Mouse (Mus musculus) left cerebral cortex, postnatal 25 days (tissue): ENCODE results near the gene Zmynd10. TPM values are rescaled to one million over a fixed set of nuclear protein-coding genes. Genes with fewer than 3 reads are reported as not detected.
A peak's percentile ranks its signal among the peaks of the same experiment; 100 is the strongest.
"Not testable (repeated sequence)": the region's sequence is repeated elsewhere in the genome, so short reads cannot be mapped to it uniquely, and the experiment has no call there.

ENCODE experiments used
- DNase-seq, 2 experiments: peaks; one replicate each; pipeline ENCODE4 v3.0.0; 2022; ENCODE audit warnings: low spot score in 2 of 2, mixed read lengths in 1 of 2
- intact Hi-C: fragments of 180-260 bp; cut with DNase I; formaldehyde crosslinking; loops from one replicate; pipeline ENCODE4 v1.15.1; 2025
- total RNA-seq, 2 experiments: library from RNA; stranded (reverse); gene quantifications; 2 replicates each; pipeline ENCODE4 v1.2.3; 2021

The Zmynd10 gene
- total RNA-seq, 2 experiments from 2014 or later, result 4.0 to 5.6 TPM

DNA sequence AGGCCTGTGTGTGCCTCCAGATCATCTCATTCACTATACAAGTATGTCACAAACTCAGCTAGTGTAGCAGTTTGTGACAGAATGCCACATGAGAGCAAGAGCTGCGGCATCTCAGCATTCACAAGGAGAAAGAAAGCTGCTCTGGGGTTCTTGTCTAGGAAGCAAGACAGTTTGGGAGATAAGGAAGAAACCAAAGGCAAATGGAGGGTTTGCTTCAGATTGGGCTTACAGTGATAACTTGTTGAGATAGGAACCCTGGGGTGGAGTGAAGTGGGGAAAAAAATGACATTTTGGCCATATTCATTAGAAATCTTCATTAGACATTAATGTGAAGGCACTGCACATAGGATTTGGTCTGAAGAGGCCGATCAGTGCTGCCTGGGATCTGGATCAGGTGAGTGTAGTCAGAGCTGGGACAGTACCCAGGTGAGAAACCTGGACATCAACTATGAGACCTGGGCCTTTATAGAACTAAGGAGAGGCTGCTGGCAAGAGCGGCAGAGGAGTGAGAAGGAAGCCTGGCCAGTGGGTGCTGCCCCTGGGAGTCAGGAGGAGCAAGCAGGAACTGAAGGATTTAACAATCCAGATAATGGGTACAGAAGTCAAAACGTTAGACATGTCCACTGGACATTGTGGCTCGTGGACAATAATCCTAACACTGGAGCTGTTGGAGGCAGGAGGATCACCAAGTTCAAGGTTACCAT lies 5.7 kb downstream of the Zmynd10 start:
- intact Hi-C loops, result no loop called here
- DNase-seq, result no peak

DNA sequence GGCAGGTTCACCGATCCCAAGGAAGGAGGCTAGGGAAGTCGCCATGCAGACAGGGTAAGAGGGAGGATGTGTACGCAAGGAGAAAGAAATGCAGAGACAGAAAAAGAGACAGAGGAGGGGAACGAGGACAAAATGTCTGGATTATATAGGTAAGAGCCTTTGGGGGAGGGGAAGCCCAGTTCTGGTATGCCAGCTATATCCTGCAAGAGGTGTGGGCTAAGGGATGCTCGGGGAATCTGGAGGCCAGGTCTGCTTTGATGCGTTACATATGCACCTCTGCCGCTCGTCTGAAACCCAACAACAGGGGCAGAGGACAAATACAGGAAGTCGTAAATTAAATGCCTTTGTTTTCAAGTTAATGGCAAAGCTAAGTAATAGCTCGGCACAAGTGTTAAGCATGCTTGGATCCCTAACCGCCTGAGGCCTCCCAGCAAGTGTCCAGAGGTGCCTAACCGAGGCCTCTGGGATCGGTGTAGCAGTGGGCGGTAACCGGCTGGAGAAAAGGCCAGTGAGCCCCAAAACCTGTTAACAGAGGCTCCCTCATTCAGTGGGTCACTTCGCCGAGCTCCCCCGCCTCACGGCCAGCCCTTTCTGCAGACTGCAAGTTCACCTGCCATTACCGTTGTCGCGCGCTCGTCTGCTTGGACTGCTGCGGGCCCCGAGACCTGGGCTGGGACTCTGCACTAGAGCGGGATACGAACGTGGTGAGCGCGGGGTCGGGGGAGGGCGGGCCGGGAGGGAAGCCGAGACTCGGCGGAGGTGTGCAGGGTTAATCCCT lies 6.6 kb downstream of the Zmynd10 start:
- DNase-seq, result peak in 1 of 2 experiments; percentile 32
- intact Hi-C loops, result no loop called here

DNA sequence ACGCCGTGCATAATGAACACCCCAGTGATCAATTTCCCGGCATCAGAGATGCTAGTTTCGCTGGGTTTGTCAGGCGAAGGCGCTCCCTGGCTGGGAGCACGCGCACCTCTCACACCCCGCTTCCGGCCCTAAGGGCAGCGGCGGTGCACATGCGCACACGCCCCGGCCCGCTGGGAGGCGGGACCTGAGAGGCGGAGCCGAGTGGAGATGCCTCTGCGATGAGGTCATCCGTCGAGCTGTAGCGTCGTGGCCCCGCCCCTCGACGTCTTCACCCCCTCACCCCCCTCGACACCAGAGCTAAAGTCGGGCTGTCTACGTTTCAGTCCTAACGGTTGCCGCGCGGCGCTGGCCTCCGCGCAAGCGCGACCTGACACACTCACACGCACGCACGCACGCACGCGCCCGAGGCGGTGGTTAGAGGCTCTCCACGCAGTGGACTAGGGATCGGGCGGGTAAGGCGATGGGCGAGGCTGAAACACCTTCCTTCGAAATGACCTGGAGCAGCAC lies 7.3 kb downstream of the Zmynd10 start:
- peak; percentile 93 to 98 for DNase-seq
- intact Hi-C loops, result no loop called here

DNA sequence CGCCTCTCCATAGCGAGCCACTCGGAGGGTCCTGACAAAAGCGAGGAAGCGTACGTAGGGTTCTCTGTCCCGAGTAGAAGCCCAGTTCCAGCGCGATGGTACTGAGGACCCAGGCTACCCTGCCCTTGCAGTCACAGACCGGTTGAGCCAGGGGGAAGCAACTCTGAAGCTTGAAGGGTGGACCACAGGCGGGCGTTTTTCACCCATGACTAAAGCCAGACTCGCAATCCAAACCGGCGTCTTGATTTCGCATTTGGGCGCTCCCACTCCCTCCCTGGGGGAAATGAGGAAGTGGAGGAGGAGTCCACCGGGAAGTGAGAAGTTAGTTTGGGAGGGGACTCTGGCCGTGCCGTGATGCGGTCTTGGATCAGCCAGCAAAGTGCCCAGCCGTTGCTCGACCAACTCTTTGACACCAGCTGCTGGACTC lies 7.9 kb downstream of the Zmynd10 start:
- DNase-seq, result peak in 1 of 2 experiments; percentile 44
- intact Hi-C loops, result no loop called here

GRCm38 (mm10) chr9:107555701-107556100 lies 8.6 kb downstream of the Zmynd10 start:
- no peak for DNase-seq
- intact Hi-C loops, result no loop called here

DNA sequence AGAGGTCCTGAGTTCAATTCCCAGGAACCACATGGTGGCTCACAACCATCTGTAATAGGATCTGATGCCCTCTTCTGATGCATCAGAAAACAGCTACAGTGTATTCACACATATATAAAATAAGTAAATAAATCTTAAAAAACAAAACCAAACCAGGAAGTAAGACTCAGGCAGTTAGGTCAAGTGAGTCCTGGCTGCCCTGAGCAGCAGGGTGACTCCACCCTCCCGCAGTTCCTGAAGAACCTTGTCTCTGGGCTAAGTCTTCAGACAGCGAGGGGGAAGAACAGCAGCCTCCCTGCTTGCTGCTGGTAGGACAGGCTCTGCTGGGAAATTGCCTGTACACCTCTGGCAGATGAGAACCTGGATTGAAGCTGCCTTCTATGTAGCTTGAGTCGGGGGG lies 9.2 kb downstream of the Zmynd10 start:
- DNase-seq, result no peak
- intact Hi-C loops, result no loop called here

- intact Hi-C loops, result no loop called here
Observed at GRCm38 (mm10) chr9:107563029-107563581, 16.0 kb downstream of the Zmynd10 start, which contains the start of gene Tusc2. Tusc2 (plus strand) TSS chr9:107563255.

GRCm38 (mm10) chr9:107565556-107565955 lies 18.5 kb downstream of the Zmynd10 start:
- DNase-seq, intact Hi-C loops: not testable (repeated sequence)

More at GRCm38 (mm10) chr9:107563029-107563581, 16.0 kb downstream of the Zmynd10 start, which contains the start of gene Tusc2:
- DNase-seq, result peak; percentile 95 to 99

- intact Hi-C loops, result no loop called here
- DNase-seq, result peak; percentile 71 to 76
Observed at GRCm38 (mm10) chr9:107566041-107566709, 19.1 kb downstream of the Zmynd10 start.

- DNase-seq, result no peak
- intact Hi-C loops, result no loop called here
Observed at GRCm38 (mm10) chr9:107566855-107567254, 19.8 kb downstream of the Zmynd10 start.

- intact Hi-C loops, result no loop called here
- no peak for DNase-seq
Observed at GRCm38 (mm10) chr9:107567702-107568319, 20.7 kb downstream of the Zmynd10 start, which contains the start of gene Hyal2. Hyal2 (plus strand) TSS chr9:107567945.

DNA sequence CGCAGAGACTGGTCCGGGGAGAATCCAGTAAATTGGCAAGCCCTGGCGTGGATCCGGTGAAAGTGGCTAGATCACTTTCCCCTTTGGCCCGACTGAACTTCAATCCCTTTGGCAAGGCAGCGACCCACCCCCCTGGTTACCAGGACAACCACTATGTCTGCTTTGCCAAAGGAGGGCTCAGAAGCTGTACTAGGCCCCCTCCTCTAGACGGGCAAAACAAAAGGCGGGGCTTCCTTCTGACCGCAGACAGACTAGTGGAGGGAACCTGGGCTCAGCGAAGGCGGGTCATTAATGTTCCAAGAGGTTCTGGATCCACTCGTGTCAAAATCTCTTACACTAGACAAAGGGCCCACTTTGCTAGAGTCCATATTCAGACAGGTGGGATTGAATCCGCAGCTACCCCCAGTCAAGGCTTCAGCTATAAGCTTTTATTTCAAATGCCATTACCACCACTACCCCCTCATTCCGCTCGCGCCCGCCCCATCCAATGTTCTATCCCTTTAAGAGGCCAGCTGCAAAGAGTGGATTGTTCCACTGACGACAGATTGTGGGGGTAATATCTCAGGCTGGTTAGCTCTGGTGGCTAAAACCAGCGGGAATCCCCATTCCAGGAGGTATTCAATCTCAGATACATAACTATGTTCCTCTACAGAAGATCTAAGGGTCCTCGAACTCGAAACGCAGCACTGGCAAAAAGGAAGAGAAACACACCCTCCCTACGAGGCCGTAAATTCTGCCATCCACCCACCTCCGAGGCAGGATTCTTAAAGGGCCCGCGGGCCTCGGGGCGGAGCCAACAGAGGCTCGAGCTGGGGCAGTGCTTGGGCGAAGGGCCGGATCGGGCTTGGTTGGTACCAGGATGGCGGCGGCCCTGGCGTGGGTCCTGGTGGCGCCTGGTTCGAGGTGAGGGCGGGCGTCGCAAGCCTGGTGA lies 21.5 kb downstream of the Zmynd10 start:
- peak; percentile 78 to 83 for DNase-seq
- intact Hi-C loops, result no loop called here

- intact Hi-C loops, result no loop called here
Observed at GRCm38 (mm10) chr9:107569270-107569669, 22.2 kb downstream of the Zmynd10 start.

GRCm38 (mm10) chr9:107570016-107570415 lies 22.9 kb downstream of the Zmynd10 start:
- DNase-seq, result no peak
- intact Hi-C loops, result no loop called here

More at GRCm38 (mm10) chr9:107569270-107569669, 22.2 kb downstream of the Zmynd10 start:
- peak in 1 of 2 experiments; percentile 32 for DNase-seq

DNA sequence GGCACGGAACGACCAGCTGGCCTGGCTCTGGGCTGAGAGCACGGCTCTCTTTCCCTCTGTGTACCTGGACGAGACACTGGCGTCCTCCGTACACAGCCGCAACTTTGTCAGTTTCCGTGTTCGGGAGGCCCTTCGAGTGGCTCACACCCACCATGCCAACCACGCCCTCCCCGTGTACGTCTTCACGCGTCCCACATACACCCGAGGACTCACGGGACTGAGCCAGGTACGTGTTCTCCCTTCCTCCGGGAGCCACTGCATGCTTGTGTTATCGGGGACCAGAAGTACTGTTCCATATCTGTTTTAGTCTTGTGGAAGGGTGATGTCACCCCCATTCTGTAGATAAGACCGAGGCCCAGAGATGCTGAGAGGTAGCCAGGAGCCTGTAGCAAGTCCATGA lies 23.7 kb downstream of the Zmynd10 start:
- no peak for DNase-seq
- intact Hi-C loops, result no loop called here

DNA sequence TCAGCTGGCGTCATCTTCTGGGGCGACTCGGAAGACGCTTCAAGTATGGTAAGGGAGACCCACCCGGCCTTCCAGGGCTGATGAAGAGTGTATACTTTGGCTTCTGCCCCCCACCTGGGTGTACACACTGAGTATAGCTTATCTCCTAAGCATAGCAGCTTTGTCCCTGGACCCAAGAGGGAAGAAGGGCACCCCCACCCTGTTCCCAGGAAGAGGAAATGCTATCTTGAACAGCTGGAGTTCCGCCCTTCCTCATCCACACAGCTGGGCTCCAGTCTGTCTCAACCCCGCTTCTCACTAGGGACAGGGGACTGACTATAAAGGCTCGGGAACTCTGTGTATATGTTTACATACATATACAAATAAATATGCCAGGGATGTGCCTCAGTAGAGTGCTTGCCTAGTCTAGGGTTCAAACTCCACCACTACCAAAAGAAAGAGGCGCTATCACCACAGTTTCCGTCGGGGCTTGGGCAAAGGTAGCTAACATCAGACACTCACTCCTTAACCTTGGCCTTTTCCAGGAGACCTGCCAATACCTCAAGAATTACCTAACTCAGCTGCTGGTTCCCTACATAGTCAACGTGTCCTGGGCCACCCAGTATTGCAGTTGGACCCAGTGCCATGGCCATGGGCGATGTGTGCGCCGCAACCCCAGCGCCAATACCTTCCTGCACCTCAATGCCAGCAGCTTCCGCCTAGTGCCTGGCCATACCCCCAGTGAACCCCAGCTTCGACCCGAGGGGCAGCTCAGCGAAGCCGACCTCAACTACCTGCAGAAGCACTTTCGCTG lies 24.6 kb downstream of the Zmynd10 start:
- intact Hi-C loops, result no loop called here
- no peak for DNase-seq

DNA sequence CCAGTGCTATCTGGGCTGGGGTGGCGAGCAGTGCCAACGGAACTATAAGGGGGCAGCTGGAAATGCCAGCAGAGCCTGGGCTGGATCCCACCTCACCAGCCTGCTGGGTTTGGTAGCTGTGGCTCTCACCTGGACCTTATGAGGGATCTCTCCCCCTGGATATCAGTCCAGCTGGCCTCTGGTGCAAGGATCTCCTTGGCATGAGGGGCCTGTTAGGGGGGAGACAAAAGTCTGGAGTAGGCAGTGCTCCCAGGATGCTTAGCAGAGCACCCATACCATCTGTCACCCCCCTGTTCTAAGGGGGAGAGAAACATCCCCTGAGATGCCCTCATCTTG lies 25.2 kb downstream of the Zmynd10 start:
- intact Hi-C loops, result no loop called here
- no peak for DNase-seq
